Mouse (Mus musculus): ENCODE measurements around the gene Apba2.

The Apba2 gene

GRCm38 (mm10) chr7:64729785-64730184, 228.3 kb downstream of the Apba2 start:
- no peak for DNase-seq

DNA sequence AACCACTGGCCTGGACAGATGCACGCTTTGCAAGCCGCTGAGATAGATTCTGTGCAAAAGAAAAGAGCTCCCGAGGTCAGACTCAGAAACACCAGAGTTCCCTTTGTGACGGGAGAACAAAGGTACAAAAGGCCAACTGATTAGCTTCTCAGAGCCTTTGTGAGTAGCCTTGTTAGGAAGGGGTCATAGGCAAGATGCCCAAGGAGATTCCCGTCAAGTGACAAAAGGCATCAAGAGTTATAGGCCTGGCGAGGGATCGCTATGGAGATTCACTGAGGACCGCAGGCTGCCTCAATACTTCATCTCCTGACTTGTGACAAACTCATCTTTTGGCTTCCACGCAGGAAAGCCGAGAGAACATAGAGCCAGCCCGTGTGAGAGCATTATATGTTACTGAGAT, 237.6 kb downstream of the Apba2 start:
- DNase-seq: no peak

GRCm38 (mm10) chr7:64741333-64742307, 240.1 kb downstream of the Apba2 start:
- DNase-seq: no peak

DNA sequence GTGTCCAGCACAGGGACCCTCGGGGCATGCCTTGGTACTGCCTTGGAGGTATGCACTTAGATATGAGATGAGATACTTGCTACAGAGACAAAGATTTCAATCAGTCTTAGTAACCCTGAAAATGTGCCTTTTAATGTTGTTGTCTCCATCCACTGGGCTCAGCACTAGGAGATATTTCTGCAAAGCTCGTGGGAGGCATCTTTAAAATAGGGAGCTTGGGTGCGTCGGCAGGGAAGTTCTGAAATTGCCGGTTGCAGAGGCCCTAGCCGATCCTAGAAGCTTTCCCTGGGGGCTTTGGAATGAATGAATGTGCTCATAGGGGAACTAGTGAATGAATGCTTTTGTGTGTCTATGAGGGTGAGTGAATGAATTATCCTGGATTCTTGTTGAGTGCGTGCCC, 242.1 kb downstream of the Apba2 start:
- no peak for DNase-seq

GRCm38 (mm10) chr7:64751465-64751864, 250.0 kb downstream of the Apba2 start:
- DNase-seq: no peak

GRCm38 (mm10) chr7:64752133-64752532, 250.6 kb downstream of the Apba2 start:
- no peak for DNase-seq

DNA sequence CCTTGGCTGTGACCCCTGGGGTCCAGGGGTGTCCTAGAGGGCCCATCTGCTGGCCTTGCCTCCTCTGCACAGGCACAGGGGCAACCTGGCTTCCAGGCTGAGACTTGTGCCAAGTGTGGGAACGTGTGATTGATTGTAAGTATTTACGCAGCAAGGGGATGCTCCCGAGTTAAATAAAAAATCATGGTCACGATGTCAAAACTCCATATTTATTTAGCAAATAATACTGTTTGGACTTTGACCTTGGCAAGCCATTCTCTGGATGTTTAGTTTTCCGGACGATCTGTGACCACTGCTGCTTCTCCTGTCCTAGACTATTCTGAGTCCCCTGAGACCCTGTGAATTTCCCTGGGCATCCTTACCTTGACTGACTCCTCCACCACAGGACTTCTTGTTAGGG, 252.2 kb downstream of the Apba2 start:
- no peak for DNase-seq

- DNase-seq: no peak
Observed at GRCm38 (mm10) chr7:64754161-64754560, 252.7 kb downstream of the Apba2 start.

GRCm38 (mm10) chr7:64755141-64755540, 253.6 kb downstream of the Apba2 start:
- DNase-seq: no peak

- DNase-seq: no peak
Observed at GRCm38 (mm10) chr7:64765595-64765994, 264.1 kb downstream of the Apba2 start.

- DNase-seq: no peak
Observed at GRCm38 (mm10) chr7:64769768-64770167, 268.3 kb downstream of the Apba2 start.

DNA sequence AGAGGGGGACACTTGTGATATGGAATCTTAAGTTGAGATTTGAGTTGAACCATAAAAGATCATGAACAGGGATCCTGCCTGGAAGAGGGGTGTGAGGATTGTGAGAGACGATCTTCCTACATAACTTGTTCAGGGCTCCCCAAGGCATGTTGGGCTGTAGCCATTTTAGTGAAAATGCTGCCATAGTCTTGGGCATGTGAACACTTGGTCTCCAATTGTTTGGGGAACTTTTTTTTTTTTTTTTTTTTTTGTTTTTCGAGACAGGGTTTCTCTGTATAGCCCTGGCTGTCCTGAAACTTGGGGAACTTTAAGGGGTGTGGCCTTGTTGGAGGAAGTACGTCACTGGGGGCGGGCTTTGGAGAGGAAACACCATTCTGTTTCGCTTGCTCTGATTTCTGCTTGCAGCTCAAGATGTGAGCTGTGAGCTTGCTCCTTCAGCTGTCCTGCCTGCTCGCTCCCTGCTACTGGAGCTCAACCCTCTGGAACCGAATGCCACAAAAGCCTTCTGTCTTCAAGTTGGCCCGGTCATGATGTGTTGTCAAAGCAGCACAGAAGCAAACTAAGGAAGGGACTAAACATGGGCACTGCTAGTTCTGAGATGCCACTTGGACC, 269.4 kb downstream of the Apba2 start:
- DNase-seq: no peak

GRCm38 (mm10) chr7:64773465-64773864, 272.0 kb downstream of the Apba2 start:
- no peak for DNase-seq

DNA sequence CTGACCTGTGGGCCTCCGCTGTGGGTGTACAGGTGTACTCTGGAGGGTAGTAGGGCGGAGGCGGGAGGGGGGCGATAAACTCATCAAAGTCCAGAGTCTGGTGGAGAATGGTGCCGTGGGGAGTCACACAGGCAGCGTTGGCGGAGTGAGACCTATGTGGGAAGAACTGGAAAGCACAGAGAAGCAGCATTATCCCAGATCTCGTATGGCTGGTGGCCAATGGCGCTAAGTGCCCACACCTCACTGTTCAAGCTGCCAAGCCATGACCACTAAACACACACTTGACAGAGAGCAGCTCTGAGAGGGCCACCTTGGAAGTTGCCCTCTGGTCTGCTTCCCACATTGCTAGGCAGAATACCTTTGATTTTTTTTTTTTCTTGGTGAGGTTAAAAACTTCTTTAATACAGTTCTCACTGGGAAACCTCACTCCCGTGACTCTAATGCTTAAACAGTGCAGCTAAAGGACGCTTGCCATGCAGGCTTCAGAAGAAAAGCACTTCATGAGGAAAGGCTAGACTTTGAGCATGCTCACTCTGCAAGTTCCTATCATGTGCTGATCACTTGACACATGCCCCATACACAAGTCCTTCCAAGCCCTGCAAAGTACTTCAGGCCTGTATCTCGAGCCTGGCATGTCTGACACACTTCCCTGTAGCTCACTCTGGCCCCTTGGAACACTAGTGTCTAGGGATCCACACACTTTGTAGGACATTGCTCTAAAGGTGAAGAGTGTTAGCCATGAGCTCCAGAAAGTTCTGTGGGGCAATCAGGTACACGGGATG, 275.4 kb downstream of the Apba2 start:
- DNase-seq: no peak

GRCm38 (mm10) chr7:64779501-64779900, 278.0 kb downstream of the Apba2 start:
- DNase-seq: no peak

DNA sequence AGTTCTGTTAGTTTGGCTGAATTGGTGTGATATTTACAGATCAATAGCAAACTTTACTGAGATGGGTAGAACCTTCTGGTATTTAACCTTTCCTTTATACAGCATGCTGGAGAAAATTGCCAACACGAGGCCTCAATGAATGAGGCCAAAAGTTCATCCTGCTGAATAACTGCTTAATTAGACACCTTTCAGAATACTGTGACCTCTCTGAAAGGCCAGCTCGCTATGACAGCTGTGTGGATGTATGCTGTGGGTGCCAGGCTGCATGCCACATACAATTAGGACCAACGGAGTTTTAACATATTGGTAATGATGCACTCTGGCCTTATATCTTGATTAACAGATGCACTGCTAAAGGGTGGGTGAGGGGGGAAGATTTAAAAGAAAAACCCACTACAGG, 283.5 kb downstream of the Apba2 start:
- no peak for DNase-seq

- DNase-seq: no peak
Observed at GRCm38 (mm10) chr7:64791145-64791544, 289.6 kb downstream of the Apba2 start.

DNA sequence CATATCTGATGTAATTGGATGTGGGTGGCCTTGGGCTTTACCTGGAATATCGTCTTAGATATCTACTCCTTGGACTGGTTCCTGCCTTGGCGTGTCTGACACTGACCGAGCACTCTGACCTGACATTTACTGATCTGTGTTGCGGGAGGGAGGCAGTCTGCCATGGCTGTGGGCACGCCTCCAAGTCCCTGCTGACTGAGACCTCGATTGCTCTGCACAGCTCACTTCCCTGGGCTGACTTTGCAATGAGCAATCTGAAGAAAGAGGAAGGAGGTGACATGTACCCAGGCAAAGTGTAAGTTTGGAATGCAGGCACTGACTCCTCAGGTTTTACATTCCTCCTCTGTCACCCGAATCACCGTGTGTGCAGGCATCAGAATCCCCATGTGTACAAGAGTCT, 290.5 kb downstream of the Apba2 start:
- DNase-seq: no peak

GRCm38 (mm10) chr7:64795554-64795953, 294.0 kb downstream of the Apba2 start:
- DNase-seq: no peak

Measured in heart, adult 11 months (tissue).